Mouse (Mus musculus): Measurements from ENCODE around the gene Ms4a6b. TPM values are rescaled to one million over a fixed set of nuclear protein-coding genes. Genes with fewer than 3 reads are reported as not detected.
A peak's percentile ranks its signal among the peaks of the same experiment; 100 is the strongest.
"Not testable (repeated sequence)": the region's sequence is repeated elsewhere in the genome, so short reads cannot be mapped to it uniquely, and the experiment has no call there.

The Ms4a6b gene
- polyA plus RNA-seq, 1 experiment: 6.8 TPM

DNA sequence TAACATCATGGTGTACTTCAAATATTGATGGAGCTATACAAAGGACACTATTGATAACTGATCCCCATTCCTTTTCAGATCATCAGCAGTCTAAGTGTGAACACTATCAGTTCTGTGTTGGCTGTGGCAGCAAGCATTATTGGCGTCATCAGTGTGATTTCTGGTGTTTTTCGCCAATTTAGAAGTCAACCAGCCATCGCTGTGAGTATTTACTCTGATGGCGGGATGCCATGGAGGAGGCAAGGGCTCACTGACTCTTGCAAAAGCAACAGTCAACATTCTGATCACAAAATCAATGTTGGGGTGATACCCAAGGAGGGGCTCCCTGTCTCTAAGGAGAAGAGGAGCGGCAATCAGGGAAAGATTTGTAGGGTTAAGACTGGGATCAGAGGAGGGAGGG, 38.4 kb downstream of the Ms4a6b start:
- WGBS: 89% methylated on average over 5 of the region's 5 CpGs
- TF ChIP-seq CTCF (conservative IDR thresholded peaks at IDR 0.05; ENCODE audit: insufficient read depth, insufficient read length, low read depth, low read length): no peak
- no peak for TF ChIP-seq POLR2A (IDR thresholded peaks at IDR 0.05; ENCODE audit: low read depth, low read length)
- no peak for DNase-seq
- H3K4me3 ChIP-seq (ENCODE audit: insufficient read depth, low read depth, low read length): no peak overlapping the region
- H3K36me3 ChIP-seq (ENCODE audit: control insufficient read depth, insufficient read depth, low read length): no peaks in the 10 kb centered on the region
- no peaks in the 10 kb centered on the region for H3K27me3 ChIP-seq (replicated peaks; ENCODE audit: control insufficient read depth, insufficient read depth, low read length)
- no peak overlapping the region for H3K27ac ChIP-seq (ENCODE audit: insufficient read depth, low read depth, low read length)
- no peaks in the 10 kb centered on the region for H3K4me1 ChIP-seq (ENCODE audit: control insufficient read depth, insufficient read depth, low read length)

DNA sequence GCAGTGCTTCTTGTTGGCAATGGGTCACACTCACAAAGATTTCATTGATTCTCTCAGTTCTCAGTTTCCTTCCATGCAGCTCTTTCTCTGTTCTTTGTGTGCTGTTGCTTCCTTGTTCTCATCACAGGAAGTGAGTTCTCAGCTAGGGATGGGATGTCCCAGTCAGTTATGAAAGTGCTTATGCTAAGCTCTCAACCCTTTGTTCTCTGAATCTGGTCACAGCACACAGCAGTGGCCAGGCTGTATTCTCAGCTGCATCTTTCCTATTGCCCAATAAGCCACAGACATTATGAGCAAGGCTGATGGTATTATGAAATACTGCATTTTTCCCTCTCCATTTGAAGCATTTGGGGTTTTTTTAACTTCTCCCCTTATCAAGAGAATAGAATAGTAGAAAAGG, 43.2 kb downstream of the Ms4a6b start:
- DNase-seq; H3K36me3 ChIP-seq (ENCODE audit: control insufficient read depth, insufficient read depth, low read length); H3K27ac ChIP-seq (ENCODE audit: insufficient read depth, low read depth, low read length); H3K4me1 ChIP-seq (ENCODE audit: control insufficient read depth, insufficient read depth, low read length); H3K4me3 ChIP-seq (ENCODE audit: insufficient read depth, low read depth, low read length); H3K27me3 ChIP-seq (replicated peaks; ENCODE audit: control insufficient read depth, insufficient read depth, low read length): not testable (repeated sequence)

GRCm38 (mm10) chr19:11574965-11575364, 58.7 kb downstream of the Ms4a6b start:
- TF ChIP-seq POLR2A (IDR thresholded peaks at IDR 0.05; ENCODE audit: low read depth, low read length) (no peak), CTCF (conservative IDR thresholded peaks at IDR 0.05; ENCODE audit: insufficient read depth, insufficient read length, low read depth, low read length) (no peak)
- WGBS: 63% methylated on average over 8 of the region's 8 CpGs
- H3K27ac ChIP-seq (ENCODE audit: insufficient read depth, low read depth, low read length): no peak overlapping the region
- H3K27me3 ChIP-seq (replicated peaks; ENCODE audit: control insufficient read depth, insufficient read depth, low read length): no peaks in the 10 kb centered on the region
- no peak overlapping the region for H3K4me3 ChIP-seq (ENCODE audit: insufficient read depth, low read depth, low read length)
- H3K36me3 ChIP-seq (ENCODE audit: control insufficient read depth, insufficient read depth, low read length): no peaks in the 10 kb centered on the region
- peak; percentile 6 for DNase-seq
- no peaks in the 10 kb centered on the region for H3K4me1 ChIP-seq (ENCODE audit: control insufficient read depth, insufficient read depth, low read length)

Other genes with a start within 250 kb of the Ms4a6b start
- gene Ms4a5, start 232.6 kb upstream of the Ms4a6b start, polyA plus RNA-seq (2012; rRNA removed): not detected in 2 replicates
- gene Ms4a14, start 202.1 kb upstream of the Ms4a6b start, polyA plus RNA-seq (2012; rRNA removed): 0.08 TPM in 2 replicates
- gene Ms4a7, start 180.4 kb upstream of the Ms4a6b start, polyA plus RNA-seq (2012; rRNA removed): 1.2 and 2.0 TPM in 2 replicates
- 0.09 TPM in 1 of 2 replicates, not detected in the other for gene Ms4a4a, start 141.0 kb upstream of the Ms4a6b start, polyA plus RNA-seq (2012; rRNA removed)
- 0.24 and 1.7 TPM in 2 replicates for gene Ms4a4c, start 111.7 kb upstream of the Ms4a6b start, polyA plus RNA-seq (2012; rRNA removed)
- 1.4 and 12.3 TPM in 2 replicates for gene Ms4a4b, start 73.0 kb upstream of the Ms4a6b start, polyA plus RNA-seq (2012; rRNA removed)
- gene Ms4a6c, start 47.1 kb upstream of the Ms4a6b start, polyA plus RNA-seq (2012; rRNA removed): 1.7 and 3.0 TPM in 2 replicates
- 0.18 and 3.0 TPM in 2 replicates for gene Gm8369, start 30.6 kb upstream of the Ms4a6b start, polyA plus RNA-seq (2012; rRNA removed)
- gene Ms4a4d, start 20.3 kb downstream of the Ms4a6b start, polyA plus RNA-seq (2012; rRNA removed): 2.5 and 2.8 TPM in 2 replicates
- 0.64 and 0.94 TPM in 2 replicates for gene Ms4a6d, start 88.3 kb downstream of the Ms4a6b start, polyA plus RNA-seq (2012; rRNA removed)
- gene Ms4a2, start 107.2 kb downstream of the Ms4a6b start, polyA plus RNA-seq (2012; rRNA removed): 0.23 and 0.42 TPM in 2 replicates
- not detected in 2 replicates for gene Ms4a3, start 124.3 kb downstream of the Ms4a6b start, polyA plus RNA-seq (2012; rRNA removed)
- not detected in 2 replicates for gene Oosp2, start 144.0 kb downstream of the Ms4a6b start, polyA plus RNA-seq (2012; rRNA removed)
- not detected in 2 replicates for gene Oosp1, start 174.6 kb downstream of the Ms4a6b start, polyA plus RNA-seq (2012; rRNA removed)
- gene Oosp3, start 180.5 kb downstream of the Ms4a6b start, polyA plus RNA-seq (2012; rRNA removed): not detected in 2 replicates
- gene Gif, start 231.0 kb downstream of the Ms4a6b start, polyA plus RNA-seq (2012; rRNA removed): not detected in 2 replicates

Data from kidney, adult 2 months (tissue).